8 mouse cellular contexts compared by ENCODE assay signal in the genomic region with DNA sequence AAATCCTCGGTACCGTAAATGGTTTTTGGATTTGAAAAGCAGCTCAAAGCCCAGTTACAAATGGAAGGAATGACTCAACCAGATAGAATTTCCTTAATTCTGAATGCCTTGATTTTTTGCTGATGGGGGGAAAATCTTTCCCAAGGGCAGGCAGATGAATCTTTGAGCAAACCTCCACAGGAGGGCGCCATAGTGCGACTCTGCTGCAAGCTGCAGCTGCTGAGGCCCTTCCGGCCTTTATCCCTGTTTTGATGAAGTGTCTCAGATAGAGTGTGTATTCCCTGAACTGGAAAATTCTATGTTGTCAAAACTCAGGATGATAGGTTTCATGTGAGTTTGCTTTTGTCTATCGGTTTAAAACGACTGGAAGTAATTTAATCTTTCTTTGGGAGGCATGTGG.
DNase-seq lines count a peak whose midpoint lies in the region; ATAC-seq and TF ChIP-seq lines count a peak whose summit lies in the region.

No protein-coding gene starts in this region.

- H3K9ac ChIP-seq in heart, postnatal 0 days (replicated peaks; ENCODE audit: low read depth, low read length) = no peak overlapping the region

- H3K27me3 ChIP-seq in Patski = no peaks in the 10 kb centered on the region
- no peaks in the 10 kb centered on the region for H3K27me3 ChIP-seq in heart, postnatal 0 days (ENCODE audit: control insufficient read depth, insufficient read depth, low read length)
- no peaks in the 10 kb centered on the region for H3K27me3 ChIP-seq in splenic B cell, adult 2 months (ENCODE audit: control insufficient read depth, insufficient read depth, low read length, poor library complexity, severe bottlenecking)

- no peaks in the 10 kb centered on the region for H3K36me3 ChIP-seq in heart, postnatal 0 days (replicated peaks; ENCODE audit: control insufficient read depth, insufficient read depth, low read length)
- no peaks in the 10 kb centered on the region for H3K36me3 ChIP-seq in splenic B cell, adult 2 months (ENCODE audit: control insufficient read depth, insufficient read depth, low read length, poor library complexity, severe bottlenecking)

- H3K4me3 ChIP-seq in cortical plate, adult 2 months (ENCODE audit: insufficient read depth, low read length) = no peak overlapping the region
- no peak overlapping the region for H3K4me3 ChIP-seq in heart, postnatal 0 days (ENCODE audit: low read depth, low read length)

- peak; percentile 90 for TF ChIP-seq CTCF in Patski (IDR thresholded peaks at IDR 0.05)
- TF ChIP-seq CTCF in cortical plate, adult 2 months (IDR thresholded peaks at IDR 0.05; ENCODE audit: extremely low read depth, insufficient read depth, low read length) = peak; percentile 69
- peak; percentile 76 for TF ChIP-seq CTCF in heart, postnatal 0 days (IDR thresholded peaks at IDR 0.05; ENCODE audit: low read depth)

- no peak for TF ChIP-seq EP300 in heart, postnatal 0 days (IDR thresholded peaks at IDR 0.05; ENCODE audit: low read depth)

- ATAC-seq in Patski = no peak
- ATAC-seq in heart, postnatal 0 days (ENCODE audit: insufficient read depth, low read depth) = no peak
- ATAC-seq in megakaryocyte progenitor cell, adult 5-6 weeks (replicated peaks; ENCODE audit: poor library complexity) = peak; percentile 83

- no peak overlapping the region for H3K4me2 ChIP-seq in heart, postnatal 0 days (ENCODE audit: low read depth, low read length)

- DNase-seq in cerebellum, adult 11 months = peak; percentile 2
- no peak for DNase-seq in cerebellum, adult 11-12 months
- DNase-seq in Patski (ENCODE audit: low read depth, low spot score) = peak; percentile 13
- DNase-seq in heart, postnatal 0 days (ENCODE audit: low spot score) = peak; percentile 61
- peak; percentile 64 to 65 for DNase-seq in layer of hippocampus, postnatal 36 days
- peak; percentile 67 for DNase-seq in splenic B cell, adult 2 months (ENCODE audit: low read depth, low spot score)

- no peaks in the 10 kb centered on the region for H3K9me3 ChIP-seq in heart, postnatal 0 days (replicated peaks; ENCODE audit: control insufficient read depth, low read length)

- CTCF ChIA-PET in Patski (lab: Charles Lee) = interaction anchor here (0.7 to 1.6 kb wide), 19 partner anchors 13 to 858 kb away, joined by 3 to 7 read pairs (median 3); no protein-coding TSS in a partner anchor

- in situ Hi-C loops in Patski (cut with MboI; ENCODE audit: low pct_unique_long_range_greater_than_20kb) = loop anchor here (5.0 to 25.0 kb wide), 5 partner anchors 183 to 850 kb away; no protein-coding TSS in a partner anchor

- 23% methylated on average over 7 of the region's 7 CpGs for WGBS in heart, postnatal 0 days

- POLR2A ChIA-PET in Patski (lab: Charles Lee) = no interaction called here

- H3K27ac ChIP-seq in cortical plate, adult 2 months (ENCODE audit: insufficient read depth, low read length) = no peak overlapping the region
- no peak overlapping the region for H3K27ac ChIP-seq in heart, postnatal 0 days (ENCODE audit: low read depth)

- H3K4me1 ChIP-seq in cortical plate, adult 2 months (ENCODE audit: control insufficient read depth, insufficient read depth, low read length) = no peaks in the 10 kb centered on the region
- H3K4me1 ChIP-seq in heart, postnatal 0 days (ENCODE audit: control insufficient read depth, insufficient read depth) = no peaks in the 10 kb centered on the region

- no peak for TF ChIP-seq POLR2A in cortical plate, adult 2 months (IDR thresholded peaks at IDR 0.05; ENCODE audit: extremely low read depth, insufficient read depth, low read length)
